Mouse (Mus musculus) CD4-positive naive resting alpha-beta T cell, adult 57 days (primary cell): ENCODE measurements around the gene Olfr679. TPM values are rescaled to one million over a fixed set of nuclear protein-coding genes. Genes with fewer than 3 reads are reported as not detected.

Experiments used
- total RNA-seq: library from RNA; stranded (reverse); gene quantifications from one replicate; pipeline ENCODE4 v1.2.4, GENCODE M21; 2023

The Olfr679 gene
- total RNA-seq = not detected

DNA sequence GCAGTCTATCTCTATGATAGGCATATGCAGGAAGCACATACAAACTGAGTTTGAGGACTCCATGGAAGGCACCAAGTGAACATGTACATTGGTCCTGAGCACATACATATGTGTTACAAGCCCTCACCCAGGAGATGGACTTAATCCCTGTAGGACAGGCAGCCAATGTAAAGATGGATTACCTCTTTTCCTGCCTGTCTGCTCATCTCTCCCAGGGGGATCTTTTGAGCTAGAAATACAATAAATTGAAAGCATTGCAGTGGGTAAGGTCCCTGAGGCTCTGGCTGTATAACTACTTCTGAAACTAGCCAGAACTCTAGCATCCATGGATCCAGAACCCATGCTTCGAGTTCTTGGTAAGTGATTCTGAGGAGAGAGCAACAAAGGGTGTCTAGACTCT lies at the start of gene Olfr679:
Gene Olfr679, plus strand, starts transcription at position 301 of the 400 bp plus-strand sequence.

DNA sequence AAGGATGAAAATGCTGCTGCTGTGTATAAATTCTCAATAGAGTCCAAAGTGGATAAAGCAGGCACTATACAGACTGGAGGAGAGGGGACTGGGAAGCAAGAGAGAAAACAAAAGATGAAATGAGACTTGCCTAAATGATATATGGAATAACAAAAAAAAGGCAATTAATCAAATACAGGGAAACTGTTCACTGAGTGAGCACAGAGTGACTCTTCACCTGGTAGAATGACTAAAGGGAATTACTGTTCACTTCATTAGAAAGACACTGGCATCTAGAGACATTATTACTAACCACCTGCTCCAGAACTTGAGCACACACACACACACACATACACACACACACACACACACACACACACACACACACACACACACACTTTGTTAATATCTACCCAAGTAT lies 48.6 kb upstream of the Olfr679 start, which contains the start of gene Olfr676:
Gene Olfr676, plus strand, starts transcription at position 301 of the 400 bp plus-strand sequence.

DNA sequence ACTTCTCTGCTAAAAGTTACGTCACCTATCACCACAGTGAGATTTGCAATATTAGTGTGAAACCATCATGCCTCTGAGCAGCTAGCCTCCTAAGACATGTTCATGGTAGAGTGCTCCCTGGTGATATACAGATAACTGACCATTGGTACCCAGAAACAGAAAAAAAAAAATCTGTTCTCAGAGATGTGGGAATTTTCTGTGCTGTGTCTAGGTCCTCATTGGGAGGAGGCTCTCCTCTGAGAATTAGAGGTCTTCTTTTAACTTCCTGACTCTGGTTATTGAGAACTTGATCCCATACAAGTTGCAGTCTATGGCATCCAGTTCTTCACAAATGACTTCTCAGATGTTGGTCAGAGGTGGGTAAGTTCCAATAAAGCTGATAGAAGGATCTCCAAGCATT lies 16.8 kb upstream of the Olfr679 start, which contains the start of gene Olfr678:
Gene Olfr678, plus strand, starts transcription at position 301 of the 400 bp plus-strand sequence.

DNA sequence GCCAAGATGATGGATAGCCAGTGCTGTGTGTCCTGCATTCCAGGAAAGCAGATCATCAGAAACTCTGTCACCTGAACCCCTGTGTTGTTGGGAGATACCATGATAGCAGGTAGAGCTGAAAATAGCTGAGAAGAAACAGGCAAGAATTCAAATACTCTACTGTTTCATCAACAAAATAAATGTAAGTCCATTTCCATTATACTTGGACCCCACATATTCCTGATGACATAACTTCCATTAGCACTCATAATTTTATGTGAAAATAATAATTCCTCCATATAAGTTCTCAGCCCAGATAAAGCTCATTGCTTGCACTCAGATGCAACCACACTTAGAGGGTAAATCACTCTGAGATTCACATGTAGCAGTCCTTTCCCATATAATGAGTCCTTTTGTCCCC lies 11.7 kb downstream of the Olfr679 start, which contains the start of gene Olfr680-ps1:
Gene Olfr680-ps1, minus strand, starts transcription at position 101 of the 400 bp plus-strand sequence.

DNA sequence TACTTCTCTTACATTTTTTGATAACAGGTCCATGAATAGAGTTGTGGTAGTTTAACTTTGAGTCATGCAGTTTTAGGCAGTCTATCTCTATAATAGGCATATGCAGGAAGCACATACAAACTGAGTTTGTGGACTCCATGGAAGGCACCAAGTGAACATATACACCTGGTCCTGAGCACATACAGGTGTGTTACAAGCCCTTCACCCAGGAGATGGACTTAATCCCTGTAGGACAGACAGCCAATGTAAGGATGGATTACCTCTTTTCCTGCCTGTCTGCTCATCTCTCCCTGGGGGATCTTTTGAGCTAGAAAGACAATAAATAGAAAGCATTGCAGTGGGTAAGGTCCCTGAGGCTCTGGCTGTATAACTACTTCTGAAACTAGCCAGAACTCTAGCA lies 35.5 kb downstream of the Olfr679 start, which contains the start of gene Olfr681:
Gene Olfr681, plus strand, starts transcription at position 301 of the 400 bp plus-strand sequence.

Other genes starting within 250 kb of the Olfr679 start
- gene Usp17lb, start 238.6 kb upstream of the Olfr679 start, total RNA-seq = not detected
- not detected for gene Usp17la, start 224.2 kb upstream of the Olfr679 start, total RNA-seq
- not detected for gene Olfr665, start 203.2 kb upstream of the Olfr679 start, total RNA-seq
- not detected for gene Olfr666, start 185.3 kb upstream of the Olfr679 start, total RNA-seq
- gene Olfr667, start 159.7 kb upstream of the Olfr679 start, total RNA-seq = not detected
- gene Olfr668, start 153.1 kb upstream of the Olfr679 start, total RNA-seq = not detected
- gene Olfr669, start 147.0 kb upstream of the Olfr679 start, total RNA-seq = not detected
- gene Olfr670, start 118.6 kb upstream of the Olfr679 start, total RNA-seq = not detected
- not detected for gene Olfr671, start 102.1 kb upstream of the Olfr679 start, total RNA-seq
- gene Olfr672, start 79.2 kb upstream of the Olfr679 start, total RNA-seq = not detected
- not detected for gene Olfr675, start 52.7 kb upstream of the Olfr679 start, total RNA-seq
- not detected for gene Olfr676, start 48.5 kb upstream of the Olfr679 start, total RNA-seq
- gene Olfr677, start 29.8 kb upstream of the Olfr679 start, total RNA-seq = not detected
- not detected for gene Olfr678, start 16.7 kb upstream of the Olfr679 start, total RNA-seq
- not detected for gene Olfr680-ps1, start 11.6 kb downstream of the Olfr679 start, total RNA-seq
- gene Olfr681, start 35.6 kb downstream of the Olfr679 start, total RNA-seq = not detected
- gene Olfr683, start 65.8 kb downstream of the Olfr679 start, total RNA-seq = not detected
- not detected for gene Olfr684, start 82.4 kb downstream of the Olfr679 start, total RNA-seq
- gene Olfr685, start 104.8 kb downstream of the Olfr679 start, total RNA-seq = not detected
- gene Olfr686, start 126.3 kb downstream of the Olfr679 start, total RNA-seq = not detected
- not detected for gene Olfr688, start 206.9 kb downstream of the Olfr679 start, total RNA-seq
- gene Olfr689, start 230.0 kb downstream of the Olfr679 start, total RNA-seq = not detected